Mouse (Mus musculus) cerebellum, postnatal 10 days (tissue): ENCODE results near the gene Pias3.
"Not testable (repeated sequence)": the region's sequence is repeated elsewhere in the genome, so short reads cannot be mapped to it uniquely, and the experiment has no call there.

Experiments
- DNase-seq, 2 experiments: peaks; one replicate each; pipeline ENCODE4 v3.0.0; 2021; ENCODE audit warnings: mixed read lengths in 2 of 2

The Pias3 gene

GRCm38 (mm10) chr3:96730785-96731184, 34.6 kb downstream of the Pias3 start:
- DNase-seq, result no peak

GRCm38 (mm10) chr3:96733984-96734383, 37.8 kb downstream of the Pias3 start:
- DNase-seq, result no peak

GRCm38 (mm10) chr3:96735200-96735599, 39.0 kb downstream of the Pias3 start:
- DNase-seq, result no peak

- DNase-seq, result no peak
Measured at GRCm38 (mm10) chr3:96737013-96737740, 41.0 kb downstream of the Pias3 start.

GRCm38 (mm10) chr3:96737995-96738394, 41.8 kb downstream of the Pias3 start:
- peak; percentile 15 to 19 for DNase-seq

GRCm38 (mm10) chr3:96740279-96740678, 44.1 kb downstream of the Pias3 start:
- DNase-seq, result not testable (repeated sequence)

GRCm38 (mm10) chr3:96744348-96744747, 48.2 kb downstream of the Pias3 start:
- DNase-seq, result no peak

- no peak for DNase-seq
Measured at GRCm38 (mm10) chr3:96746829-96747228, 50.6 kb downstream of the Pias3 start.
